Mouse (Mus musculus) liver, postnatal 0 days (tissue): ENCODE results near the gene Rcbtb2.

Experiments used
- CTCF ChIP-seq: sonication (generic); IDR thresholded peaks from 2 replicates; pipeline ENCODE4 v1.5.1; 2016; ENCODE audit warnings: antibody characterized with exemption, low read depth
- EP300 ChIP-seq: IDR thresholded peaks from 2 replicates; pipeline ENCODE4 v1.6.1; 2016; ENCODE audit warnings: antibody characterized with exemption, low read depth, mild to moderate bottlenecking

GRCm38 (mm10) chr14:73104913-73105312, 17.9 kb upstream of the Rcbtb2 start:
- TF ChIP-seq CTCF = no peak
- no peak for TF ChIP-seq EP300
